Mouse (Mus musculus) megakaryocyte, adult 5-6 weeks (primary cell): Measurements from ENCODE around the gene Tceanc. TPM values are rescaled to one million over a fixed set of nuclear protein-coding genes. Genes with fewer than 3 reads are reported as not detected.
A peak's percentile ranks its signal among the peaks of the same experiment; 100 is the strongest.
"Not testable (repeated sequence)": the region's sequence is repeated elsewhere in the genome, so short reads cannot be mapped to it uniquely, and the experiment has no call there.

Experiments
- ATAC-seq: 2 replicates; pipeline ENCODE4 v1.8.0; 2016; ENCODE audit warnings: mild to moderate bottlenecking, inconsistent platforms; ENCODE audit not compliant: poor library complexity, severe bottlenecking
- total RNA-seq, 2 experiments: library from RNA; stranded (forward) in 1 of 2; stranded (reverse) in 1 of 2; fragments of 153-499, 151-499 nt in 1 of 2; fragments of 221-1000, 200-1000 nt in 1 of 2; gene quantifications; 2 replicates each; pipeline versions ENCODE4 v1.2.3 to v1.2.4; 2015 to 2017

Gene Tceanc
- total RNA-seq (2015) (5.9 and 7.8 TPM in 2 replicates), total RNA-seq (2017) (6.8 and 11.7 TPM in 2 replicates)

DNA sequence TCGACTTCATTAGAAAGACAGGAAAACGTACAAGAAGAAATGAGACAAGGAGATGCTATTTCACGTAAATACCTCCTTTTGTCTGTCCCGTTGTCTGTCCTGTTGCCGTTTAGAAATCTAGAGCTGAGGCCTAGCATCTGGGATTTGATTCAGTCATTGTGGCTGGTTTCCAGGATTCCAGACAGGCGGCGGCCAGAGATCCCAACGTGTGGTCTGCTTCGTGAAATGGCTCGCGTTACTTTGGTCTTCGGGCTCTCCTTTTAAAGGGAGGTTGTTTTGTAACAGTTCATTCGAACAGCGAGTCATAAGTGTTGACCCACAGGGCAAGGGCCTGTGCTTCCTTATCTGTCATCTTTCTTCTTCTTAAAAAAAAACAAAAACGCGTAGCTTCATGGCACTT lies at the start of gene Tceanc:
Gene Tceanc, minus strand, starts transcription at position 223 of the 400 bp plus-strand sequence.
- ATAC-seq = peak; percentile 39

DNA sequence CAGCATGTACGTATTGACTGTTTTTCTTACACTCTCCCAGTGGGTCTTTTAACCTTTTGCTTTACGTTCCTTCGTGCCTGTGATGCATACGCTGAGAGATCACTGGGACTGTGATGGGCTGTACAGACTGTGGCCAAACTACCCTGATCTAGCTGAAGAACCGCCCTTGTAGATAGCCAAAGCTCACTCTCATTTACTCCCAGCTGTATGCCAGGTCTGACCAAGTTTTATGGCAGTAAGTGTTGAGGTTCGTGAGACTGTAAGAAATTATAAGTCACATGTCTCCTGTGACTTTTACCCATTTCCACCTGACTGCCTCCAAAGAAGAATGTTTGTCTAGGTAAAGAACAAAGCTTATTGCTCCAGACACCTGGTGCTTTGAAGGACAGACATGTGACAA lies 47.6 kb upstream of the Tceanc start:
- no peak for ATAC-seq

DNA sequence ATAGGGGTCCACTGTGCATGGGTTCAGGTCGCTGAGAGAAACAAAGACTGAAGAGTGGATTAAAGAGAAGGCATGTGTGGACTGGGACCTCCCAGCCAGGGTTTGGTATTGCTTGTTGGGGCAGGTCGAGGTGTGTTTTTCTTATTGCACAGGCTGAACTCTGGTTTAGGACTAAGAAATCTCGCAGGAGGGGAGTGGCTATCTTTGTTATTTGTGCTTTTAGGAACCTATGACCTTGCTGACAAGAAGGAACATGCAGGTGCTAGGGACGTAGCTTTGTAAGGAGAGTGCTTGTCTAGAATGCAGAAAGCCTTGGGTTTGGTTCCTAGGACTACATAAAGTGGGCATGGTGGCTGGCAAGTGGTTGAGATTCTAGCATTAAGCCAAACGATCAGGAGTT lies 47.0 kb upstream of the Tceanc start:
- ATAC-seq = no peak

DNA sequence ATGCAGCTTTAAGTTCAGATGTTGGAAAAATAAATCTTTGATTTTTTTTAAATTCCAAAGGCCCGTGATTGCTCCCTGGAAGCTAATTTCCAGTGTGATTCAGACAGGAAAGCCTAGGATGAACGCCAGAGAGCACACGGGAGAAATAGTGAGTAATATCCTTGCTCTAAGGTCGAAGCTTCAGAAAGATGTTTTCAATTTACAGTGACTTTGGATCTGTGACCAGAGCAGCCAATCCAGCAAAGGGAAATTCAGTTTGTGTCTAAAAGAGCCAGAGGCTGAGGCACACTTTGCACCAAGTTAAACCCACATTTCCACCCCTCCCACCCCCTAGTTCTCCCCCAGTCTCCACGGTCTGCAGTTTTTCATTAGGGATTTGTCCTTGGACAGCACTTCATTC lies 46.5 kb upstream of the Tceanc start:
- ATAC-seq = no peak

DNA sequence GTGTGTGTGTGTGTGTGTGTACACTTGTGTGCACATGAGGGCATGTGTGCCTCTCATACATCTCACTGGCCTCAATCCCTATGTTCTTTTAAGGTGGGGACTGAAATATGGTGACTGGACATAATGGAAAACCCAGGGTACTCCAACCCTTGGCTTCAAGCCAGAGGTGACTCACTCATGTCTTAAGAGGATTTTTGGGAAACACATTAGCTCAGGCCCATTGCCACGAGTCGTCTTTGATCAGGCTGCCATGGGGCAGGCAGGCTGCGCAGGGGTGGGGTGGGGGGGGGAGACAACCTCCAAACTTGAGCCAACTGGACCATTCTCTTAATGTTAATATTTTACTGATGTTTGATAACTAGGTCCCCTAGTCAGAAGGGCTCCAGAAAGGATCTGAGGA lies 41.0 kb upstream of the Tceanc start:
- ATAC-seq = no peak

DNA sequence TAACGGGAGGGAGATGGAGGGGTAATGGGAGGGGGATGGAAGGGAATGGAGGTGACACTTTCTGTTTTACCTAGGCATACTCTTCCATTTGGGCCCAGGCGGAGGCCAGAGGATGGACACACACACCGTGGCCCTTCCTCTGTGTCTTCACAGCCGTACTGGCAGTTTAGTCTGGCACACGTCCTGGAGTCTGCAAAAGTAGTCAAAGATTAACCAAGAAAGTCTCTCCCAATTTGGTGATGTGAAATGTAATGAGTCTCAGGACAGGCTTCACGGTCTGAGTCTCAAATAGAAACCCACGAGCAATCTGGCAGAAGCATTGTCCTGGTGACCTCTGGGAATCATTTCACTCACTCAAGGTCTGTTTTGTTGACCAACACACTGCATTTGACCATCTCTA lies 34.0 kb upstream of the Tceanc start:
- no peak for ATAC-seq

DNA sequence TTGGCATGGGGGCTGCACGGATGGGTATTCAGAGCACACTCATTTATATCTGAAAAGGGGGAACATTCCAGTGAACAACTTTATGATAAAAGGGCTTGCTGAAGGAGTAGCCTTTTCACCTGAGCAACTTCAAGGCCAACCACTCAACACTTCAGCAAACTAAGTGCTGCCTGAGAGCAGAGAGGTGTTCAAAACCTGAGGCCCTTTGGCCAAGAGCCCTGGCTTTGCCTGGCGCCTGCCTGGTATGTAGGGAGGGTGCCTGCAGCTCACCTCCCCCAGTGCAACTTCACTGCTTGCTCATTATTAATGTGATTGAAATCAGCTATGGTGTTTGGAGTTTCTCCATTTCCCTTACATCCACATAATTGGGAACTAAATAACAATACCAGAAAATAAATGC lies 28.1 kb upstream of the Tceanc start:
- ATAC-seq = no peak

DNA sequence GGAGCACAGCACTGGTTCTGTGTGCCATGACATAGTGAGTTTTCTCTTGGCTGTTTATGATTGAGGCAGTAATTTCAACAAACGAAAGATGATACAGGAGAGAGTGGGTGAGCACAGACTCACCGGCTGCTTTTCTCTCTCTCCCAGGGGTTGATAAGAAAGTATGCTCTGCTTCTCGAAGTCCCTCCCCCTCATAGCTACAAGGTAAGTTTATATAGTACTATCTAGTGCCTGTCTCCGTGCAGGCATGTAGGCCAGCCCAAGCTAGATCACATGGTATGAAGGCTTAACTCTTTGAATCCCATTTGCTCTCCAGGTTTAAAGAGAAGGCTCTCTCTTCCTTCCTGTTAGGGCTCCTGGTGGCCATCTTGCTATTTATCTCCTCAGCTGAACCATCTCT lies 16.8 kb upstream of the Tceanc start:
- ATAC-seq = no peak

DNA sequence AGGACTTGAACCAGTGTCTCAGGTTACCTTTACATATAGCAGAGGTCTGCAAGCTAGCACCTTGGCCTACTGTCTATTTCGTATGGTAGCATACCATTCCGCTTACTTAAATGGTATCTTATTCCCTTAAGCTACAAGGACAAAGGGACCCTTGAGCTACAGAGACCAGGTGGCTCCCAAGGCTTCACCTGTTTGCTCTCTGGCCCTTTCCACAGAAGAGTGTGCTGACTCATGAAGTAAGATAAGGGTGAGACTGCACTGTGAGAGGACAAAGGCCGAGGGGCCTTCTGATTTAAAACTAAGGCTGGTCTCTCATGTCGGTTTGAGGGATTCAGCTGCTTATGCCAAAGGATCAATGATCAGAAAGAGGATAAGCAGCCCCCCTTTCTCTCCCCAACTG lies 15.1 kb upstream of the Tceanc start:
- no peak for ATAC-seq

DNA sequence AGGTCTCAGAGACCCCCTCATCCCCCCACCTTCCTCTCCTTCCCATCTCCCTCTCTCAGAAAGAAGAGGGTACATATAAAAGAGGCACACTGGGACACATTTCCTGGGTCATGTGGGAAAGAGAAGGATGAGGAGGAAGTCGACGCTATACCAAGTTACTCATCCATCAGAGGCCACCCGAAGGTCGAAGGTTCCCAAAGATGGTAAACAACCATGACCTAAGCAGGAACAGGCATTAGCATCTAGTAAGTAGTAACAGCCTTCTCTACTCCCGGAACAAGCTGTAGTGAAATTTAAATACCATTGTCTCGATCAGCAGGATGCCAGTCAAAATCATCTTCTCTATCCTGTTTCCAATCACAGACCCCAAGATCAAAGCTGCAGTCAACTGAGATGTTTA lies 13.3 kb upstream of the Tceanc start:
- no peak for ATAC-seq

DNA sequence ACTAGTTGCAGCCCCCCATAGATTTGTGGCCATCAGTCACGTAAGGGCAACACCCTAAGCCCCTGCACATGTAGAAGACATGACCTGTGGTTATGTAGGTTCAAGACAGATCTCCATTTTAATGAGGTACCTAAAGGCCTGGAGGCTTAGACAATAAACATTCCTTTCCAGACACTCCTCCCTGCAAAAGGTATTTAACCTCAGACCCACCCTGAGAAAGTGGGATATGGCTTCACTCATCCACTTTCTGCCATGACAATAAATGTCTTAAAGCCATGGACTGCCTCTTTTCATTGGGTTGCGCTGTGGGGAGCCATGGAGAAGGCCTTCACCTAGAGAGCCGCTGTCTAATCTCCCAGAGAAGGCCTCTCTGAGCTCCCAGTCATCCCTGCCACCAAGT lies 9.8 kb upstream of the Tceanc start:
- no peak for ATAC-seq

DNA sequence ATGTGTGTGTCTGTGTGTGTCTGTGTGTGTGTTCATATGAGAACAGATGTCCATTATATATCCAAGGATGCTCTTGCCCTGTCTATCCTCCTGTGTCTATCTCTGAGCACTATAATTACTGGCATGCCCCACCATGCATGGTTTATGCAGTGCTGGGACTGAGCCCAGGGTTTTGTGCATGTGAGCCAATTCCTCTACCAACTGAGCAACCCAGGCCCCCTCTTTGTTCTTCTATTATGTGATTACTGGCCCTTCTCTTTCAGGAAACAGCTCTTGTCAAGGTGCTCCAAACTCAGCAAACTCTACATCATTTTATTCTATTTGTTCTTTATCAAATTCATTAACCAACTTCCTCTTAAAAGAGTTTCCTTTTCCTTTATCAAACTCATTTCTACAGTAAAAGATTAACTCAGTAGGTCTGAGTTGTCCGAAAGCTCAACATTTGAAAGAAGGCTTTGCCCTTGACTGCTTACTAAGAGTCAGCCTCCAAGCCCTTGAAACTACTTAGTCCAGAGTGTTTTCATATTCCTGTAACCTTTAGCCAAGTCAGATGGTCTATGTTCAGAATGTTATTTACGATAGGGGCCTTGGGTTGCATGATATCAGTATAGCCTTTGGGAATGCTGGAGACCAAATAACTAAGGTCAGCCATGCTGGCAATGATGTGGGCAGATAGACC lies 7.4 kb upstream of the Tceanc start:
- ATAC-seq = no peak

DNA sequence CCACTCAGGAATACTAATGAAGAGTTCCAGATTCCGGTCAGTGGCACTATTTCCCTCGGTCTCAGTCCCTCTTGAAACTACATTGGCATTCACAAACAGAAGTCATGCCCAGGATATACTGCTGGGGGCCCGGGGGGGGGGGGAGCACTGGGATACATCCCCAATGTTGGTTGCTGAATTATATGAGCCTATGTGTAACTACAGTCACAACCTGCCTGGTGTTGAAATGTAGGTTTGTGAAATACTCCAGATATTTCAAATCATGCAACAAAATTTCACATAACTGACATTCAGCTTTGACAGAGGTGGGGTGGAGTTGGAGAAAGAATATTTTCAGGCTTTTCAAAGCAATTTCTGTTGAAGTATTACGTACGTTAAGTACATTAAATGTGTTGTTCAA lies 2.4 kb upstream of the Tceanc start:
- peak; percentile 50 for ATAC-seq

DNA sequence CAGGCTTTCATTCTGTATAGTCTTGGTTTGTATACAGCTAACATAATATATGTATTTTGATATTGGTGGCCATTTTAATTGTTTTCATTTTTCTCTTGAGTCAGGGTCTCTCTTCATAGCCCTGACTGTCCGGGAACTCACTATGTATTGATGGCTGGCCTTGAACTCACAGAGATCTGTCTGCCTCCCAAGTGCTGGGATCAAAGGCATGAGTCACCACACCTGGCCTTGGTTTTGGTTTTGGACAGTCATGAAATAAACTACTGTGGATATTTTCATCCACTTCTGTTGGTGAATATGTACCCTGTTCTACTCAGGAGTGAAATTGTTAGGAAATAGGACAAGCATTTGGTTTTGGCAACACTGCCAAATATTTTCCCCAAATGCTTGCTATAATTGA lies 1.7 kb downstream of the Tceanc start:
- no peak for ATAC-seq

DNA sequence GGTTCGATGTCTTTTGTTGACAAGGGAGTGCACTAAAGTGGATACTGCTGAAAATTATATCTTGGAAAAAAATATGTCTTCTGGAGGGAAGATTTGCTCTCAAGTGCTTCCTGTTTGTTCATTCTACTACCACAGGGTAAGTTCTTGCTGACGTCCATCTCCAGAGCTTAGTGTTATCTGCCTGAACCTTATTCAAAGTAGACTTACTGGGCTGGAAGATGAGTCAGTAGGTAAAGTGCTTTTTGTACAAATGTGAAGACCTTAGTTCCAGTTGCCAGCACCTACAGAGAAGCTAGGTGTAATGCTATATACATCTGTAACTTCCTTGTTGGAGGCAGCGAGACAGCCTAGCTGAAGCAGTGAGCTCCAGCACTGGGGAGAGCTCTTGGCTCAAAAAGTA lies 2.4 kb downstream of the Tceanc start:
- ATAC-seq = no peak

DNA sequence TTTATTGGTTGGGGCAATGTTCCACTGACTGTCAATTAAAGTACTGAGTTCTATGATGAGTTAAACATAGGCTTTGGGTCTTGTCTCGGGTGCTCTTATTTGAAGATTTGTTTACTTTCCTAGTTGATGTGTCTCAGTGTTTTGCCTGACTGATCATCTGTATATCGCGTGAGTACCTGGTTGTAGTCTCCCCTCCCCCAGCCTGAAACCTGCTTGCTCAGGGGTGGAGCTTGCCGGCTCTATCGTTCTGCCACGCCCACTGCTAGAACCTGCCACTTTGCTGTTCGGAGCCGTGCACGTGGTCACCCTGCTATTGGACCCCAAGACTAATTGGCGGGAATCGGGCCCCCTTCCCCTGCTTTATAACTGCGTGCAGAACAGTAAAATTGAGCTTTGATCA lies 4.3 kb downstream of the Tceanc start:
- not testable (repeated sequence) for ATAC-seq

DNA sequence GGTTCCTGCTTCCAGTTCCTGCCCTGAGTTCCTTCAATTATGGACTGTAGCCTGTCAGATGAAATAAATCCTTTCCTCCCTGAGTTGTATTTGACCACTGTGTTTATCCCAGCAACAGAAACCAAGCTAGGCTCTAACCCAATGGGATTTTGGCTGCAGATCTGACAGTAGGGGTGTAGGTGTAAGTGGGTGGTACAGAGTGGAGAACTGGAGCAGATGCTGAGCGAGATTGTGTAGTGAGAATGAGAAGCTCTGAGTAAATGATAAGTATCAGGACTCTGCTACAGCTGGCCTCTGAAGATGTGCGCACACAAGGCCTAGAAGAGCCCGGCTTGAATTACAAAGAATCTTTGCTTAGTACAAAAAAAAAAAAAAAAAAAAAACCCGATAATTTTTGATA lies 6.3 kb downstream of the Tceanc start:
- ATAC-seq = no peak

DNA sequence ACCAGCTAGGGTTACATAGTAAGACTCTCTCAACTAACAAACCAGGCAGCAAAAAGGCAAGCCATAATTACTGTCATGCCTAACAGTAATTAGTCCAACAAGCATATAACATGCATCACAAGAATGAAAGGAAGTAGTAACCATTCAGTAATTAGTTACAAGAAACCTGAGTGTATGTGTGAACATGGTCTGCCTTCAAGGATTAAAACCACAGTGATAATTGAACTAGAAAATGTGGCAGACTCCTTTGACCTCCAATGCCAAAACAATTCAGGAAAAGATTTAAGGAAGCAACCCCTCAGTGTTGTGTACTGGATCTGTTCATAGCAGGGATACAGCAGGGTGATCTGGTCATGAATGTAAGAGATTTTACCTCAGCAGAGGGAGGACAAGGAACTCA lies 7.3 kb downstream of the Tceanc start:
- no peak for ATAC-seq

DNA sequence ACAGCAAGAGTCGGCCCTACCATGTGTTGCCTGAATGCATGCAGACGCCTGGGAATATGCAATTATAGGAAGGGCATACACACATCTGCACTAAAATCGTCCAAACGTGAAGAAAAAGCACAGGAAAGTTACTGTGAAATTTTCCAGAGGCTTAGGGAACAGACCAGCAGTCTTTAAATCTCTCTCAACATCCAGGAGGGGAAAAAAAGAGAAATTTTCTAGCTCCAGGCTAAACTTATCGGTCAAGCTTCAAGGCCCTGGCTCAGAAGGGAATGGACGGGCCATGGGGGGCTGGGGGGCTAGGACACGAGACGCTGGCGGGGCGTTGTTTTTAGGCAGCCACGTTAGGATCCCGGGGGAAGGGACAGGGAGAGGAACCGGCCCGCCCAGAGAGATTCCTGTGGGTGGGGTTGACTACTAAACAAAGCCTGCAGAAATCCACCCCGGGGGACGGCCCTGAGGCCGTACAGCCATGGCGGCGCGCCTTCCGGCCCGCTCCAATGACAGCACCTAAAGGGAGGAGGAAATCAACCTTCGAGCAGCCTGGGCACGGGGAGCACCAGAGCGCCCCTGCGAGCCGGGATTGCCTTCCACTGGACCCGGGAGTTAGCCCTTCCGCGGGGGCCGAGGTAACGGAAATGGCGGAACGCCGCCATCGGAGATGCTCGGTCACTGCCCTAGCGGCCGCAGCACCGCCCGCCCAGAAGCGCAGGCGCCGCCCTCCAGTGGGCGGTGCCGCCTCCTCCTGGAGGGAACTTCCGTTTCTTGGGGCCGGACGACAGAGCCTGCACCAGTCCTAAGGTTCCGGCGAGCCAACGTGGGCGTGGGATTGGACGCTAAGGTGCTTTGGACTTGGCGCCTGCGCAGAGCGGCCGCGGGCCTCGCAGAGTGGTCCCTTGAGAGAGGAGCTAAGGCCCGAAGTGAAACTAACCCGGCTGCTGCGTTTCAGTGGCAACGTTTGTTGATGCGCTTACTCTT lies 8.3 kb downstream of the Tceanc start:
- peak; percentile 97 for ATAC-seq

DNA sequence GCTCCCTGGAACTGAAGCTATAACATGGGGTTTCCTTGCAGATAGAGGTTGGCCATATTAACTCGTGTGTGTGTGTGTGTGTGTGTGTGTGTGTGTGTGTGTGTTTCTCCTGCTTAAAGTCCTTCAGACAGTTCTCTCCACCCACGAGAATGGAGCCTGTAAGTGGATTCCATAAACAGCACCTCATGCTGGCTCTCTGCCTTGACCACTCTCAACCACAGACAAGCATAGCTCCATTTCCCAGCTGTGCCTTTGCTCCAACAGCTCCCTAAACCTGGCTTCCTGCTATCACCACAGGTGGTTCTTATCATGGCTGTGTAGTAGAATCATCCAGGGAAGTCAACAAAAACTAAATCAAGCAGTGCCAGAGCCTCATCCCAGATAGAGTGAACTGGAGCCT lies 13.9 kb downstream of the Tceanc start:
- no peak for ATAC-seq

DNA sequence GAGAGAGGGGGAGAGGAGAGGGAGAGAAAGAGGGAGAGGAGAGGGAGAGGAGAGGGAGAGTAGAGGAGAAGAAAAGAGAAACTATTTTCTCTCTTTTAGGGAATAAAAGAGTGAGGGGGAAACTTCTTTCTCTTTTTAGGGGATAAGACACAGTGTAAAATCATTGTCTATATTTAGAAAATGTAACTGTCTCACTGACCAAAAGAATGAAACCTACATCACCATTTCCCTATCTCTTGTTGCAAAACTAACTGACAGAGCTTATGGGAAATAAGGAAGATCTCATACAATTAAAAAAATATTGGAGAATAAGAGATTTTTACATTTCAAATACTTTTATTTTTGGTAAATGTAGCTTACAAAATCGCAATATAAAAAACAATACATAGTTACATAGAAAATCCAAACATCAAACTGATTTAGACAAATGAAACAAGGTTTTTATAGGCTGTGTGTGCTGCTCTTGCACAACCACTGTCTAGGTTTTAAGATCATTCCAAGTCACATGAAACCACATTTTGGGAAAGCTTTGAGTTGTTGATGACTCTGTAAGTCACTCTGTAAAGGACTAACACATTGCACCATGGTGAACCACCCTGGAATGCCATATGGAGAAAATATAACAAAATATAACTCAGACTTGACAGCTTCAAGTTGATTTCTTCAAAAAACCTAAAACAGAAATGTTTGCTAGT lies 18.7 kb downstream of the Tceanc start:
- ATAC-seq = peak; percentile 55; the same call in 1 of the 2 replicates

DNA sequence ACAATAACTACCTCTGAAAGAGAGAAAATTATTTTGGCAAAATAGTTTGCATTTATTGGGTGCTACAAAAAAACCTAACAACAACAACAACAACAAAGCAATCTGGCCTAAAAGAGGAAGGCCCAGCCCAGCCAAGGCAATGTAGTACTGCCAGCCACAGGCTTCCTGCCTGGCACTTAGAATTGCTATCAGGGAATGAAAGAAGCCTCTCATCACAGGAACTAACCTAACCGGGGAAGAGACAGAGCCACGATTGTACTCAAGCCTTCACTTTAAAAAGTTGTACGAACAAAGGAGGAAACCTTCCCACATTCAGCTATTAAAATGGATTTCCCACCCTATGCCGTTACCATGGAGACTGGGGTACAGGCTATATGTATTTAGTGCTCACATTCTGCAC lies 20.6 kb downstream of the Tceanc start:
- ATAC-seq = peak; percentile 79
